Mouse (Mus musculus) small intestine, adult 2 months (tissue): Measurements from ENCODE around the gene Zscan29.

Experiments used
- CTCF ChIP-seq: fragments of 200-500 bp; IDR thresholded peaks from 2 replicates; pipeline ENCODE4 v1.5.1; 2012; ENCODE audit warnings: low read depth, mild to moderate bottlenecking, control low read depth, inconsistent platforms, low read length, moderate library complexity, mixed read lengths; ENCODE audit not compliant: insufficient replicate concordance, insufficient read length; ENCODE audit errors: extremely low read depth
- POLR2A ChIP-seq: fragments of 200-500 bp; IDR thresholded peaks from 2 replicates; pipeline ENCODE4 v1.6.1; 2012; ENCODE audit warnings: low read depth, mild to moderate bottlenecking, control low read depth, inconsistent platforms, low read length, moderate library complexity

- TF ChIP-seq CTCF, result no peak
- TF ChIP-seq POLR2A, result no peak
Observed at GRCm38 (mm10) chr2:121153100-121153499, 17.8 kb downstream of the Zscan29 start.
